Mouse (Mus musculus): ENCODE measurements around the gene Camta1. TPM values are rescaled to one million over a fixed set of nuclear protein-coding genes. Genes with fewer than 3 reads are reported as not detected.

Gene Camta1
- polyA plus RNA-seq, 1 experiment from 2014 or later, result 93.9 TPM

DNA sequence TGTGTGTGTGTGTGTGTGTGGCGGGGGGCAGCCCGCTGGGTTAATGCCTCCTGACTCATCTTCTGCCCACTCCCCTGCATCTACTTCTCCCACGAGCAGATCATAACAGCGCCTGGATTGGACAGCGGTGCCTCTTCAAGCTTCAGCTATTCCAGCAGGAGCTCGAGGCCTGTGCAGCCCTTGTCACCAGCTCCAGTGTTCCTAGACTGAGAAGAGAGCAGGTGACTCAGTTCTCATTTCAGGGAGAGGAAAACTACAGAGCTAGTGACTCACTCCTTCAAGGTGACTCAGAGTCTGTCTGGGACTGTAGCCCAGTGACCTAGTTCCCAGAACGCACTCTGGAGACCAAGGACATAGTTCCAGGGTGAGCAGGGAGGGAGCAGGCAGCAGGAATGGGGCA lies 522.3 kb downstream of the Camta1 start:
- WGBS, result 78% methylated on average over 7 of the region's 7 CpGs
- DNase-seq (ENCODE audit: low spot score) (no peak), ATAC-seq (replicated peaks; ENCODE audit: low FRiP score) (no peak)
- H3K9me3 ChIP-seq (ENCODE audit: control insufficient read depth, low read length), result no peaks in the 10 kb centered on the region
- H3K9ac ChIP-seq (ENCODE audit: low read depth, low read length), result no peak overlapping the region
- H3K27ac ChIP-seq (ENCODE audit: low read depth, low read length), result no peak overlapping the region
- no peaks in the 10 kb centered on the region for H3K36me3 ChIP-seq (ENCODE audit: control insufficient read depth, insufficient read depth, low read length)
- no peaks in the 10 kb centered on the region for H3K4me1 ChIP-seq (replicated peaks; ENCODE audit: control insufficient read depth, insufficient read depth, low read length)
- no peak overlapping the region for H3K4me2 ChIP-seq
- H3K27me3 ChIP-seq (replicated peaks; ENCODE audit: control insufficient read depth, insufficient read depth, low read length), result no peaks in the 10 kb centered on the region
- no peak overlapping the region for H3K4me3 ChIP-seq (ENCODE audit: low read depth, low read length)

DNA sequence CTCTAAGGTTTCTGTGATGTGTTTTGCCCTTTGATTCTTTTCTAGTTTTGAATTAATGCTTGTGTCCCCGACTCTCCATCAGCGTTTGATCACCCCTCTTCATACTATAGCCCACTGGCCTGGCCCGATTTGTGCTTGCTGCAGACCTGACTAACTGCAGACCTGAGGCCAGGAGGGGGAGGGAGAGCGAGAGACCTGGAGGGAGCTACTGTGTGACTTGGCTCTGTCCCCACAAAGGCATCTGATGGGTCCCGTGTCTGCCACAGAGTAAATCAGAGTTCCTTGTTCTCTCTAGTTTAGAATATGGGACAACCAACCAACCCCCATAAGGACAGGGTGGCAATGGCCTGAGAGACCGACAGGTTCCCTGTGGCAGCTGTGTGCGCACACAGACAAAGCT lies 522.7 kb downstream of the Camta1 start:
- no peak for DNase-seq (ENCODE audit: low spot score)
- Histone ChIP-seq H3K4me1 (replicated peaks; ENCODE audit: control insufficient read depth, insufficient read depth, low read length) (no peaks in the 10 kb centered on the region), H3K4me3 (ENCODE audit: low read depth, low read length) (no peak overlapping the region), H3K4me2 (no peak overlapping the region), H3K36me3 (ENCODE audit: control insufficient read depth, insufficient read depth, low read length) (no peaks in the 10 kb centered on the region), H3K27ac (ENCODE audit: low read depth, low read length) (no peak overlapping the region), H3K9ac (ENCODE audit: low read depth, low read length) (no peak overlapping the region), H3K9me3 (ENCODE audit: control insufficient read depth, low read length) (no peaks in the 10 kb centered on the region), H3K27me3 (replicated peaks; ENCODE audit: control insufficient read depth, insufficient read depth, low read length) (no peaks in the 10 kb centered on the region)
- WGBS, result 78% methylated on average over 7 of the region's 7 CpGs
- no peak for ATAC-seq (replicated peaks; ENCODE audit: low FRiP score)

DNA sequence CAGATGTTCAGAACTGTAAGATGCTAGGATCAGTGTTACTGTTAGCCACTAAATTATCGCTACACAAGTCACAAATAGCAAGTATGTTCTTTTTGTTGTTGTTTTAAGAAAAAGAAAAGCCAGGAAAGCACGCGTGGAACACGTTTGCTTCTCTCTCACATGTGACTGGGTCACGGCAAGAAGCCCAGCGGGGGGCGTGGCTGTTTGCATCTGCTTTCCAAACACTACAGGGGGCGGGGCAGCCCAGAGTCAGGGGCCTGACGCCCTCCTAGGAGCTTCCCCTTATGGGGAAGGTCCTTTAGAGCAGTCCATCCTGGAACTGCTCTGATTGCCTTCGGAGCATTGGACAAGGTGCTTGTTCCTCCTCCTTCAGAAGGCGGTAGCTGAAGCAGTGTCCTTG lies 524.1 kb downstream of the Camta1 start:
- no peak for DNase-seq (ENCODE audit: low spot score)
- no peak for ATAC-seq (replicated peaks; ENCODE audit: low FRiP score)
- no peak overlapping the region for H3K27ac ChIP-seq (ENCODE audit: low read depth, low read length)
- H3K4me3 ChIP-seq (ENCODE audit: low read depth, low read length), result no peak overlapping the region
- H3K9ac ChIP-seq (ENCODE audit: low read depth, low read length), result no peak overlapping the region
- no peaks in the 10 kb centered on the region for H3K9me3 ChIP-seq (ENCODE audit: control insufficient read depth, low read length)
- H3K4me2 ChIP-seq, result no peak overlapping the region
- no peaks in the 10 kb centered on the region for H3K4me1 ChIP-seq (replicated peaks; ENCODE audit: control insufficient read depth, insufficient read depth, low read length)
- no peaks in the 10 kb centered on the region for H3K27me3 ChIP-seq (replicated peaks; ENCODE audit: control insufficient read depth, insufficient read depth, low read length)
- WGBS, result 31% methylated on average over 11 of the region's 11 CpGs
- H3K36me3 ChIP-seq (ENCODE audit: control insufficient read depth, insufficient read depth, low read length), result no peaks in the 10 kb centered on the region

DNA sequence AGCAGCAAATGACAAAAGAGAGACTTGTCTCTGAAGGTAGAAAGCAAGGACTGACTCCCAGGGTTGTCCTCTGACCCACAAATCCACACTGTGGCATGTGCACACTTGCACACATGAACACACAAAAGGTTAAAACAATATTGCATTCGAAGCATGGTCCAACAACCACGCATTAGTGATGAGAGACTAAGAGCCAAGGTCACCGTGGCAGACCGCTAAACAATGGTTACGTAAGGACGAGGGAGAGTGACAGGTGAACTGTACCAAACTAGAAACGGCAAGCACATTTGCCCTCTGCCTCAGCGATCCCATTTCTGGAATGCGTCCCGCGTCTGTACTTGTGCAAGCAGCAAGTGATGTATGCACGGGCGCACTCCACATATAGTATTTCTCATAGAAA lies 525.3 kb downstream of the Camta1 start:
- Histone ChIP-seq H3K27ac (ENCODE audit: low read depth, low read length) (no peak overlapping the region), H3K4me3 (ENCODE audit: low read depth, low read length) (no peak overlapping the region), H3K4me1 (replicated peaks; ENCODE audit: control insufficient read depth, insufficient read depth, low read length) (no peaks in the 10 kb centered on the region), H3K27me3 (replicated peaks; ENCODE audit: control insufficient read depth, insufficient read depth, low read length) (no peaks in the 10 kb centered on the region), H3K9me3 (ENCODE audit: control insufficient read depth, low read length) (no peaks in the 10 kb centered on the region), H3K36me3 (ENCODE audit: control insufficient read depth, insufficient read depth, low read length) (no peaks in the 10 kb centered on the region), H3K9ac (ENCODE audit: low read depth, low read length) (no peak overlapping the region), H3K4me2 (no peak overlapping the region)
- 80% methylated on average over 13 of the region's 13 CpGs for WGBS
- ATAC-seq (replicated peaks; ENCODE audit: low FRiP score), result no peak
- DNase-seq (ENCODE audit: low spot score), result no peak

DNA sequence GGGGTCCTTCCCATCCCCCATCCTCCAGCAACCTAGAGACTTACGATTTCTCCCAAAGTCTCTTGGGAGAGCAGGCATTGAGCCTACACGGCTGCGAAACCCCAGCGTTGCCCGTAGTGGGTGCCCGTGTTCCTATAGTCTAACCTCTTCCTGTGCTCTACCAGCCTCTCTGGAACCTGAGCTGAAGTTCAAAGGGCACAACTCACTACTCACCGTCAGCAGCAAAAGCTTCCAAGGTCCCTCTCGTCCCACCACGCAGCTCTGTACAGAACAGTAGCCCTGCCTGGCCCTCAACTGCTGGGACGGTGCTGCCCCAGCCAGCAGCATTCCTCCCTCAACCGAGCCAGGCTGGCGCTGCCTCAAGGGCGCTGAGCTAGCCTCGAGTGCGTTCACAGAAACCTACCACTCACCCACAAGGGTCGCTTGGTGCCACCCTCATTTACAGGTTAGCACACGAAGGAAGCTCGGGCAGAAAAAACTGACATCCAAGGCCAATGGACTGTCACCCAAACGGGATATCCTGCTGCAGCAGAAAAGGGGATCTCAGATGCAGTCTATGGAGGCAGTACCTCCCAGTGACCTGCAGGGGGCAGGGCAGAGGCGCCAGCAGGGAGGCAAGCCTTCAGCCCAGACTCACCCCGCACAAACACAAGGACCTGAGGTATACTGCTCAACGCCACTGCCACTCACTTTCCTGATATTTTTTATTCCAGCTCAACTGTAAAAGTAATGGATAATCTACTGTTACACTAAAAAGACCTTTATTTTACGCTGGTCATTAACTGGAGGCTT lies 526.5 kb downstream of the Camta1 start:
- no peak for DNase-seq (ENCODE audit: low spot score)

DNA sequence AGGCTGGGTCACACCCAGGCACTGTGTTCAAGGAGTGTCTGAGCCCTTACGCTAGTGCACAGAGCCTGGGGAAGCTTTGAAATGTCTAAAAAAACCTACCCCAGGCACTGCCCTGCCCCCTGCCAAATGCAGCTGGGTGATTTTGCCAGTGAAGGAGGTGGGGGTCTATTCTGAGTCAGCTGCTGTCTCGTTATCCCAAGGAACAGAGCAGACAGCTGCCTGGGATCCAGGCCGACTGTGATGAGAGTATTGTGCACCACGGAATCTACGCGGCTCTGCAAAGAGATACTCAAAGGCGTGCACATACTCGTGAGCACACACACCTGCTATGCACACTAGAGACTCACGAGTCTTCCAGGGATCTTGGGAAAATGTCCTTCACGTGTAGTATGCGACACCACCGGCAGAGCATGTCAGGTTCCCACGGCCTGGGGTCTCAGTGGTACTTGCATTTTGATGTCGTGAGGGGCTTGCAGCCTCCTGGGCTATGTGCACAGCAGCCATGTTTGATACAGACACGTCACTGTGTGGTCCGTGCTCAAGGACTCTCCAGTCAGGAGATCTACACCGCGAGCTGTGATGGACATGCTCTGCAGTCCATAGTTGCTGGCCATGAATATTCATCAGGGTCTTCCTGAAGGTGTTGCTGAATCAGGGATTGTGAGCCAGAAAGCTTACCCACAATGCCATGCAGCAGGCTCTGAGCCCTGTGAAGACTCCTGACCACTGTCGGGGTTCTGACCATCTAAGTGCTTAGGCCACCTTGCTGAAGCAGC lies 529.4 kb downstream of the Camta1 start:
- Histone ChIP-seq H3K4me3 (ENCODE audit: low read depth, low read length) (no peak overlapping the region), H3K36me3 (ENCODE audit: control insufficient read depth, insufficient read depth, low read length) (no peaks in the 10 kb centered on the region), H3K4me2 (no peak overlapping the region), H3K9me3 (ENCODE audit: control insufficient read depth, low read length) (no peaks in the 10 kb centered on the region), H3K4me1 (replicated peaks; ENCODE audit: control insufficient read depth, insufficient read depth, low read length) (no peaks in the 10 kb centered on the region), H3K27ac (ENCODE audit: low read depth, low read length) (no peak overlapping the region), H3K27me3 (replicated peaks; ENCODE audit: control insufficient read depth, insufficient read depth, low read length) (no peaks in the 10 kb centered on the region), H3K9ac (ENCODE audit: low read depth, low read length) (no peak overlapping the region)
- DNase-seq (ENCODE audit: low spot score) (no peak), ATAC-seq (replicated peaks; ENCODE audit: low FRiP score) (no peak)
- WGBS, result 82% methylated on average over 19 of the region's 19 CpGs

More for the DNA sequence above, 526.5 kb downstream of the Camta1 start:
- Histone ChIP-seq H3K36me3 (ENCODE audit: control insufficient read depth, insufficient read depth, low read length) (no peaks in the 10 kb centered on the region), H3K27ac (ENCODE audit: low read depth, low read length) (no peak overlapping the region), H3K27me3 (replicated peaks; ENCODE audit: control insufficient read depth, insufficient read depth, low read length) (no peaks in the 10 kb centered on the region), H3K9ac (ENCODE audit: low read depth, low read length) (no peak overlapping the region), H3K4me2 (no peak overlapping the region), H3K4me3 (ENCODE audit: low read depth, low read length) (no peak overlapping the region), H3K4me1 (replicated peaks; ENCODE audit: control insufficient read depth, insufficient read depth, low read length) (no peaks in the 10 kb centered on the region), H3K9me3 (ENCODE audit: control insufficient read depth, low read length) (no peaks in the 10 kb centered on the region)
- 42% methylated on average over 23 of the region's 23 CpGs for WGBS
- ATAC-seq (replicated peaks; ENCODE audit: low FRiP score), result no peak; the same call in 1 of the 2 replicates

DNA sequence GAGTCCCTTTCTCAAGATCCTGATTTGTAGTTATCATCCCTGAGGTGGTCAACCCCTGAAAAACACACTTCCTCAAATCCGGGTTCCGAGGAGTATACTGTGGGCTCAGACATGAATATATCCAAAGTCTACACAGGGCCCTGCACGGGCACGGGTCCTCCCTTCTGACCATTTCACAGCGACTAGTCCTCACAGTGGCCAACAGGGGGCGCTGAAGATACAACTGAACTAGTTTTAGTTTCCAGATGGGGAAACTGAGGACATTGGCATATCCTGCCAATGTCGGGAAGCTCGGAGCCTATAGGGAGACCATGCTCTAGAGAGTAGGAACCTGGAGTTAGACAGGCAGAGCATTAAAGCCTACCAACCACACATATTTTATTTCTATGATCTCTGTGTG lies 530.7 kb downstream of the Camta1 start:
- no peak overlapping the region for H3K27ac ChIP-seq (ENCODE audit: low read depth, low read length)
- no peak overlapping the region for H3K4me3 ChIP-seq (ENCODE audit: low read depth, low read length)
- H3K9ac ChIP-seq (ENCODE audit: low read depth, low read length), result no peak overlapping the region
- 54% methylated on average over 8 of the region's 8 CpGs for WGBS
- DNase-seq (ENCODE audit: low spot score), result no peak
- ATAC-seq (replicated peaks; ENCODE audit: low FRiP score), result no peak
- H3K27me3 ChIP-seq (replicated peaks; ENCODE audit: control insufficient read depth, insufficient read depth, low read length), result no peaks in the 10 kb centered on the region
- H3K4me2 ChIP-seq, result no peak overlapping the region
- no peaks in the 10 kb centered on the region for H3K9me3 ChIP-seq (ENCODE audit: control insufficient read depth, low read length)
- H3K4me1 ChIP-seq (replicated peaks; ENCODE audit: control insufficient read depth, insufficient read depth, low read length), result no peaks in the 10 kb centered on the region
- no peaks in the 10 kb centered on the region for H3K36me3 ChIP-seq (ENCODE audit: control insufficient read depth, insufficient read depth, low read length)

DNA sequence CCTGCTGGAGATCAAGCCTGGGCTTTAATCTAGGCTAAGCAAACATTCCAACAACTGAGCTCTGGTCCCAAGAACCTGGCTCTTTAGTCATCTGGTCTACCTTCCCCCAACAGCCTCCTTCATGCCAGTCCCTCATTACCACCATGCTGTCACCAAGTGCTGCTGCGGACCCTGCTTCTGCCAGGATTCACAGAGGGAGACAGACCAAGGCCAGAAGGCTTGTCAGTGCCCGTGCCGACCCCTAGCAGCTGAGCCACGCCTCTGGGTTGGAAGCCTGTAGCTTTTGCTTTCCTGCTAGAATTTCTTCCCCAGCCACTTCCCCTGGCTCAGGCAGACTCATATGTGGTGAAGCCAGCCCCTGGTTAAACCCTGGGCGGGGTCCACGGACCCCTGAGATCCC lies 533.6 kb downstream of the Camta1 start:
- no peak overlapping the region for H3K27ac ChIP-seq (ENCODE audit: low read depth, low read length)
- no peaks in the 10 kb centered on the region for H3K9me3 ChIP-seq (ENCODE audit: control insufficient read depth, low read length)
- no peak for ATAC-seq (replicated peaks; ENCODE audit: low FRiP score)

More for the DNA sequence above, 533.6 kb downstream of the Camta1 start:
- Histone ChIP-seq H3K4me2 (no peak overlapping the region), H3K36me3 (ENCODE audit: control insufficient read depth, insufficient read depth, low read length) (no peaks in the 10 kb centered on the region), H3K9ac (ENCODE audit: low read depth, low read length) (no peak overlapping the region), H3K4me1 (replicated peaks; ENCODE audit: control insufficient read depth, insufficient read depth, low read length) (no peaks in the 10 kb centered on the region), H3K4me3 (ENCODE audit: low read depth, low read length) (no peak overlapping the region), H3K27me3 (replicated peaks; ENCODE audit: control insufficient read depth, insufficient read depth, low read length) (no peaks in the 10 kb centered on the region)
- no peak for DNase-seq (ENCODE audit: low spot score)
- WGBS, result 73% methylated on average over 6 of the region's 6 CpGs
